Mouse (Mus musculus) c-Kit-negative CD71-positive TER-119-positive erythroid progenitor cells, embryonic 14.5 days (primary cell): ENCODE measurements around the gene 1700029I15Rik.

Experiments
- DNase-seq: peaks from one replicate; pipeline ENCODE4 v3.0.0-alpha.2; 2013; ENCODE audit warnings: low read depth, low spot score

The 1700029I15Rik gene

DNA sequence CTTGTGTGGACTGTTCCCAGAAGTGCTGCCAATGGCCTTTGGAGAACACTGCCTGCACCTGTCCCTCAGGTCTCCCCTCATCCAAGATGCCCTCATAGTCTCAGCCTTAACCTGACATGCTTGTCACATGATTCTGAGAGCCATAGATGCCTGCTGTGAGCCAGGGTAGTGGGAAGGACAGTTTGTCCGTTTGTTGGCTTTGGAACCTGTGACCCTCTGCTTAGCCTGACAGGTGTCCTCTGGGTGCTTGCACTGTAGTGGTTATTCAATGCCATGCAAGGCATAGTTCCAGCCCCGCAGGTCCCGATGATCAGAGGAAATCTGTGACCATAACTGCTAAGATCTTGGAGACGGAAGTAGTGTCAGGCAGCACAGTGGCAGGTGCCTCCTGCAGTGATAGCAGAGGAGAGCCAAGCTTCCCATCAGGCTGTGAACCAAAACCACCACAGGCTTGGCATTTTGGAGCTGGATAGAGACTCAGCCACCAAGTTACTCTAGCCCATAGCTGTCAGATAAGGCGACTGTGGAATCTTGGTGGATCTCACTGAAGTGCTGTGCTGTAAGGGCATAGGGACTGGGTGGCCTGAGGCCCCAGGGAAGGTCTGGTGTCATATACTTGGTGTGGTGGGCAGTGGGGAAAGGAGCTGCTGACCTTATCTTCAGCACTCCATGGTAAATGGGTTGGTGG is at the start of gene 1700029I15Rik:
Gene 1700029I15Rik, plus strand, starts transcription at position 638 of the 688 bp plus-strand sequence.
- no peak for DNase-seq

GRCm38 (mm10) chr2:92342418-92342817 is 39.9 kb upstream of the 1700029I15Rik start:
- DNase-seq, result no peak

DNA sequence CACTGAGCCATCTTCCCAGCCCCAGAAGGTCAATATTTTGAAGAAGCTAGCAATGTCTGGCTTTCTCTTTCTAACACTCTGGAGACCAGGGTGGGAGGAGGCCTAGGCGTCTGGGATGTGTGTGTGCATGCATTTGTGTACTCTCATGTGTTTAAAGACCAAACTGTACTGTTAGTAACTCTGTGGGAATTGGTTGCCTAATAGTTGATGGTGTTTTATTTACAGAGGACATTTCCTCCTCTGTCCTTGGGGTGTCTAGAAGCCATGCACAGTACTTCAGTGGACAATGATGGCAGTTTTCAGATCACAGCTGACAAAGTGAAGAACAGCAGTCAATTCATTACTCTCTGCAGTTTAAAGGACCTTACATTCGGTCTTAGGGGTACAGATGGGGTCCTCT is 35.1 kb upstream of the 1700029I15Rik start:
- DNase-seq, result no peak

DNA sequence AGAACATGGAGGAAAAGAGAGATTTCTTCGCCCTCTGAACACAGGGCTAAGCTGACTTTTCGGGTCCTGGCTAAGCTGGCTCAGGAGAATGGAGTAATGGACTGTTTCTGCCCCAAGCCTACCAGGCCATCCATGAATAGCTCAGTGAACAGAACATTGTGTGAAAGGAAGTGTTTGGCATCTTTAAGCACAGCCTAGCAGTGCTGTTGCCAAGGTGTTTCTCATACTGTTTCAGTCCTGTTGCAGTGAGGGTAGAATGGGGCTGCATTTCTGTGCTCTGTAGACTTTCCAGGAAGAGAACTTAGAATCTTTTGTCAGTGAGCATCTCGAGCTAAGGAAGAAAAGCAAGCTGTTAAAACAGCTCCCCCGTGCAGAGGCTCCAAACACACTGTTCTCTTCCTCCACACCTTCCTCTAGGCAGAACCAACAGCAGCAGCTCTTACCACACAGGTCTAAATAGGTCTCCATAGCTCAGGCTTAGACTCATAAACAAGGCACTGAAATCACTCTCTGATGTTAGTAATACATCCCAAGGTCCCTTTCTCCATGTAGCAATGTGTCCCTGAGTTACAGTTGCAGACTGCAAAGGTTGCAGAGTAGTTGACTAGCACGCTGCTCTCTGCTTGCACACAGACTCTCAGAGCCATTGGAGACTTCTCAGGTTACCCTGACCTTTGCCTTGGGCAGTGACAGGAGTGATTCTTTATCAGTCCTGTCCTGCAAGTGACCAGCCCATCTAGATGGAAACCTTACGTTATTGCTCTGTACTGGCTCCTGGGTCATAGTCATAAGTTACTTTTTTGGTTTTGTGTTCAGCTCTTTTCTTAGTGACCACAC is 32.5 kb upstream of the 1700029I15Rik start:
- DNase-seq, result no peak

GRCm38 (mm10) chr2:92350686-92351085 is 31.7 kb upstream of the 1700029I15Rik start:
- no peak for DNase-seq

GRCm38 (mm10) chr2:92353402-92353801 is 28.9 kb upstream of the 1700029I15Rik start:
- no peak for DNase-seq

GRCm38 (mm10) chr2:92354224-92354623 is 28.1 kb upstream of the 1700029I15Rik start:
- DNase-seq, result no peak

GRCm38 (mm10) chr2:92359301-92359700 is 23.0 kb upstream of the 1700029I15Rik start:
- DNase-seq, result no peak

DNA sequence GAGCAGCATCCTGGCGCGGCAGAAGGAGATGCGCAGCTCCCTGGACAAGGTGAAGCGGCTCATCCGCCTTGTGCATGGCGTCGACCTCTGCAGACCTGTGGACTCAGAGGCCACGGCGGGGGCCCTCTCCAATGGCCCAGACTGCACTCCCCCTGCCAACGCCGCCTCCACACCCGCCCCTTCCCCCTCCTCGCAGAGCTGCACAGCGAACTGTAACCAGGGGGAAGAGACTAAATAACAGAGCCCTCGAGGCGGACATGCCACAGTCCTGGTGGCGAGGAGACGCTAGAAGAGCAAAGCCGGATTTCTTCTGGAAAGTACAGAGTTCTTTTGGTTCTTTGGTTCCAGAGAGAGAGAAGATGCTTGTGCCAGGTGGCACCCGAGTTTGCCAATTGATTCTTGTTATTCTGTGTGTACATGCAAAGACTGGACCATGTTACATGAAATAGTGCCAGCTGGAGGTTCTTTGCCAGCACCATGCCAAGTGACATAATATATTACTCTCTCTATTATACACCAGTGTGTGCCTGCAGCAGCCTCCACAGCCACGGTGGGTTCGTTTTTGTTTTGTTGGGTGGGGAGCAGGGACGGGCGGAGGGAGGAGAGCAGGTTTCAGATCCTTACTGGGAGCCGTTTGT is 22.0 kb upstream of the 1700029I15Rik start:
- DNase-seq, result no peak

DNA sequence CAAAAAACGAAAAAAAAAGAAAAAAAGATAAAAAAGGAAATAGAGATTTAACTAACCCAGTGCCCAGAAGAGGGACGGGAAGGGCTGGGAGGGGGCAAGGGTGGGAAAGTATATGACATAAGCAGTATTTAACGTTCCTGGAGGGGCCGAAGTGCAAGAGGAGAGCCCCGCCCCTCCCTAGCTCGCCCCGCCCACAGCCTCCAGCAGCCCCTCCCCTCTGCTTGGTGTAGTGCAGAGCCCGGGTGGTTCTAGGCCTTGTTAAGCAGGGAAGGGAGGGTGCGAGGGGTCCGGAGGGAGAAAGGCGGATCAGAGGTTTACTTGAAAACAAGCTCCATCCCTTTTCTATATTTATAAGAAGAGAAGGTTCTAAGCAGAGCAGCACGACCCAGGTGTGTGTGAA is 21.4 kb upstream of the 1700029I15Rik start:
- no peak for DNase-seq

DNA sequence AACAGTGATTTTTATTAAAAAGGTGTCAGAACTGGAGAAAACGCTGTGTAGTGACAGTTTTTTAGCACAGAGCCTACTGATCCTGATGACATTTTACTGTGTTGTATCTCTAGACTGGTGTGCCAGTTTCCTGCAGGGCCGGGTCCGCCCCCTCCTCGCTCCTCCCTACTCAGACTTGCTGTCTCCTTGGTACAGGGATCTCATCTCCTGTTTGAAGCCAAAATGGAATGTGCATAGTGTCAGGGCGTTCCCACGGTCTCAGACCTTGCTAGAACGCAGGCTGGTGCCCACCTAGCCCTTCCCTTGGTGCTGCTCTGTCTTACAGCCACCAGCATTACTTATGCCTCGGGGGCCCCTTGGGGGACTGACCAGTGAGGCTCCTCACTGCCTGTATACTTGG is 20.5 kb upstream of the 1700029I15Rik start:
- no peak for DNase-seq

GRCm38 (mm10) chr2:92362571-92363228 is 19.6 kb upstream of the 1700029I15Rik start:
- no peak for DNase-seq

- DNase-seq, result no peak
Measured at GRCm38 (mm10) chr2:92364086-92364485, 18.3 kb upstream of the 1700029I15Rik start.

- DNase-seq, result no peak
Measured at GRCm38 (mm10) chr2:92365568-92365967, 16.8 kb upstream of the 1700029I15Rik start.

DNA sequence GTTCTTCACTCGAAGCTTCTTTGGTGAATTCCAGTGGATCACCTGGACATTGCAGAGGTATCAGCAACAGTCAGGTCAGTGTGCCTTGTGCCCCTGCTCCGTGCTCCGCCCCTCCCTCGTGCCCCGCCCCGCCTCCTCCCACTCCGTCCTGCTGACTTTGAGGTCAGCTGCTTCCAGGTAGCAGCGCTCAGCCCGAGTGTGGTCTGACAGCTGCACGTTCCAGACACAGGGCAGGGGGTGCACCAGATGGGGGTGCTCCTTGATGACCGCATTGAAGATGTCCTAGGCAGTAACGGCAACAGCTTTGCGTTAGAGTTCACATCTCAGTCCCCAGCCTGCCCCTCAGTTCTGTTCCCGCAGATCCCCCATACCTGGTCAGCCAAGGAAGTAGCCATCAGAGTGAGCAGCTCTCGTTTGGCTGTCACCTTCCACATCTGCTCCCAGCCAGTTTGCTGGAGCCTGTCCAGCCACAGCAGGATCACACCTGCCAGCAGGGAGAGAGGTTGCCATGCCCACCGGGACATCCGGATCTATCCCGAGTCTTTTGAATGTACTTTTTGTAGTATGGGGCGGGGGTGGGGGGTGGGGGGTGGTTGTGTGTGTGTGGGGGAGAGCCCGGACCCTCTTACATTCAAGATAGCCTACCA is 14.8 kb upstream of the 1700029I15Rik start:
- no peak for DNase-seq

DNA sequence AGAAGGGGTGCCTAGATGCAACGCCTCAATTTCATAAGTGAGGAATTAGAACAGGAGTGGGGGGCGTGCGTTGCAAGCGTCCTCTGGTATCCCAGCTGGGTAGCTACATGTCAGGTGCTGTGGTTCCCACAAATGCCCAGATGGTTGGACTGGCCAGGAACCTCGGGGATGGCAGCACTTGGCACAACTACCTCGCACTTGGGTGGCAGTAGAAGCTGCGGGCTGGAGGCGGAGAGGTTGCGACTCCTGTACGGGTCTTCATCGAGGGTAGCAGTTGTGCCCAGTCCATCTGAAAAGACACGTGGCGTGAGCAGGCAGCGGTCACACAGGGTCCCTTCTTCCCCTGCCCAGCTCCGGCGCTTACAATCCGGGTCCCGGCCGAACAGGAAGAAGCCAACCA is 12.0 kb upstream of the 1700029I15Rik start:
- no peak for DNase-seq

- DNase-seq, result no peak
Measured at GRCm38 (mm10) chr2:92370821-92371805, 11.2 kb upstream of the 1700029I15Rik start.

GRCm38 (mm10) chr2:92371971-92372690 is 10.2 kb upstream of the 1700029I15Rik start:
- no peak for DNase-seq

DNA sequence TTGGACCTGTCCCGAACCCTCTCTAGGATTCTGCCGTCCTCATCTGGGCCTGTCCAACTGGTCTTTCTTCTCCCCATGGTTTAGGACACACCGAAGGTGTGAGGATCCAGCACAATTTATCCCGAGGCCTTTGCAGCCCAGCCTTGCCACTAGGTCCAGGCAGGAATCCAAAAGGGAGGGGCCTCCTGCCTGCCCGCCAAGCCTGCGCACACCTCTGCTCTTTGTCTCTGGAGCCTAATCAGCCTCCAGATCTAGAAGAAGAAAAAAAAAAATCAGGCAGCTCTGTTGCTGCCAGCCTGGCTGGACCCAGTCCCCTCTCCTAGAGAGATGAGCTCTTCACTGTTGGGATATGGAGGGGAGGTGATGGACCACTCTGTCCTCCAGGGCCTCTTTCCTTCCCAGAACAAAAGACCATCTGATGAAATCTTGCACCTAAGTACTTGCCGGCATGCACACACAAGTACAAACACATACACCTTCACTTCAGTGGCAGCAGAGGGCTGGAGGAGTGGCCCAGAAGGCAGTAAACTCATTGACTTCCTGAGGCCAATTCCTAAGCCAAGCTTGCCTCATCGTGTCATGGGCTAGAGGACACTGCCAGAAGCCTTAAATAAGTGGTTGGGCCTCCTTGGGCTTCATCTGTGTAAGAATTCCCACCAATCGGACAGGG is 9.4 kb upstream of the 1700029I15Rik start:
- DNase-seq, result no peak
